Mouse (Mus musculus): ENCODE results near the gene Gm13119.
"Not testable (repeated sequence)": the region's sequence is repeated elsewhere in the genome, so short reads cannot be mapped to it uniquely, and the experiment has no call there.

The Gm13119 gene

GRCm38 (mm10) chr4:144357642-144358041 is at the start of gene Gm13119:
TSS of gene Gm13119 (plus strand) at chr4:144357942.
- DNase-seq (ENCODE audit: low read depth, low spot score) = not testable (repeated sequence)

GRCm38 (mm10) chr4:144312666-144313460 is 44.9 kb upstream of the Gm13119 start:
- DNase-seq (ENCODE audit: low read depth, low spot score) = not testable (repeated sequence)

- DNase-seq (ENCODE audit: low read depth, low spot score) = not testable (repeated sequence)
Observed at GRCm38 (mm10) chr4:144329949-144330348, 27.8 kb upstream of the Gm13119 start, which contains the start of gene Gm13128. TSS of gene Gm13128 (plus strand) at chr4:144330249.

GRCm38 (mm10) chr4:144335856-144336255 is 21.9 kb upstream of the Gm13119 start:
- not testable (repeated sequence) for DNase-seq (ENCODE audit: low read depth, low spot score)

- DNase-seq (ENCODE audit: low read depth, low spot score) = no peak
Observed at GRCm38 (mm10) chr4:144377911-144378310, 20.2 kb downstream of the Gm13119 start, which contains the start of gene Pramef20. TSS of gene Pramef20 (minus strand) at chr4:144377933.

- DNase-seq (ENCODE audit: low read depth, low spot score) = no peak
Observed at GRCm38 (mm10) chr4:144396316-144396715, 38.6 kb downstream of the Gm13119 start.

GRCm38 (mm10) chr4:144402712-144403111 is 45.0 kb downstream of the Gm13119 start:
- no peak for DNase-seq (ENCODE audit: low read depth, low spot score)

- no peak for DNase-seq (ENCODE audit: low read depth, low spot score)
Observed at GRCm38 (mm10) chr4:144404456-144405086, 46.8 kb downstream of the Gm13119 start.

- no peak for DNase-seq (ENCODE audit: low read depth, low spot score)
Observed at GRCm38 (mm10) chr4:144406261-144406660, 48.5 kb downstream of the Gm13119 start.

GRCm38 (mm10) chr4:144408290-144408689 is 50.5 kb downstream of the Gm13119 start, which contains the start of gene Pramef12:
TSS of gene Pramef12 (minus strand) at chr4:144408464.
- DNase-seq (ENCODE audit: low read depth, low spot score) = no peak

Data from 3T3-L1 (cell line).